Mouse (Mus musculus) B cell, adult 67 days (primary cell): ENCODE data around the gene Cd55b. TPM values are rescaled to one million over a fixed set of nuclear protein-coding genes. Genes with fewer than 3 reads are reported as not detected.

Experiments
- total RNA-seq, 2 experiments: library from RNA; stranded (reverse); gene quantifications; 4 replicates each; pipeline ENCODE4 v1.2.4; 2023

The Cd55b gene
- 10 to 100 TPM; 11.5 to 12.4 TPM for total RNA-seq

GRCm38 (mm10) chr1:130422664-130423111 lies at the start of gene Cd55b:
TSS of gene Cd55b (minus strand) at chr1:130423009.

GRCm38 (mm10) chr1:130462084-130462861 lies 39.5 kb upstream of the Cd55b start, which contains the start of gene Cd55:
TSS of gene Cd55 (minus strand) at chr1:130462744.

Other genes starting within 250 kb of the Cd55b start
- gene Cd55, start 39.7 kb upstream of the Cd55b start, total RNA-seq = 100 to 1,000 TPM; 670 to 733 TPM
- not detected for gene Zp3r, start 206.6 kb upstream of the Cd55b start, total RNA-seq
- not detected for gene C4bp, start 238.6 kb upstream of the Cd55b start, total RNA-seq